Mouse (Mus musculus) liver, embryonic 14.5 days (tissue): ENCODE data around the gene Nudt19.

Source experiments
- CTCF ChIP-seq: IDR thresholded peaks from 2 replicates; pipeline ENCODE4 v1.5.1; 2016; ENCODE audit warnings: antibody characterized with exemption, low read depth, control low read depth
- EP300 ChIP-seq: IDR thresholded peaks from 2 replicates; pipeline ENCODE4 v1.6.1; 2016; ENCODE audit warnings: antibody characterized with exemption, low read depth

DNA sequence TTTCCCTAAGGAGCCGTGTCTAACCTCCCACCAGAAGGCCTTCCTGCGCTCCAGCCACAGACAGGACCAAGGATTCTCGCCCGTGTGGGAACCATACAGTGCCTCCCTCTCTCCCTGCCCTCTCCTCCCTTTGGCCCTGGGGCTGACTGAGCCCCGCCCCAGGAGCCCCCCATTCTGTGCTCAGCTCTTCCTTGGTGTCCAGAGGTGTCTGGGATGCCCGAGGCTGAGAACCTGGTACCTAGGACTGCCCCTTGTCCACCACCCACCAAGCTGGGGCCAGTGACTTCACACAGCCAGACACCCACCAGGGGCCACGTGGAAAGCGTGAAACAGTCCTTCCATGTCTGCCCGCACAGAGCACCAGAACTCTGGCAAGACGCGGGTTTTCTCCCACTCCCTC lies 7.0 kb upstream of the Nudt19 start:
- TF ChIP-seq CTCF (no peak), EP300 (no peak)
